Mouse (Mus musculus) liver, adult 10 weeks (tissue): ENCODE results near the gene Cyp21a1. TPM values are rescaled to one million over a fixed set of nuclear protein-coding genes. Genes with fewer than 3 reads are reported as not detected.

Experiments used
- polyA plus RNA-seq: library from polyadenylated mRNA; stranded (reverse); fragments of 350-450 nt; fragmentation: Illumina TruSeq; extraction: RNeasy Lipid Tissue Mini Kit (QIAGEN cat#74804); gene quantifications from one replicate; pipeline ENCODE4 v1.2.3, GENCODE M21; 2014; ENCODE audit warnings: low read depth, low replicate concordance

Cyp21a1 gene
- polyA plus RNA-seq: not detected

DNA sequence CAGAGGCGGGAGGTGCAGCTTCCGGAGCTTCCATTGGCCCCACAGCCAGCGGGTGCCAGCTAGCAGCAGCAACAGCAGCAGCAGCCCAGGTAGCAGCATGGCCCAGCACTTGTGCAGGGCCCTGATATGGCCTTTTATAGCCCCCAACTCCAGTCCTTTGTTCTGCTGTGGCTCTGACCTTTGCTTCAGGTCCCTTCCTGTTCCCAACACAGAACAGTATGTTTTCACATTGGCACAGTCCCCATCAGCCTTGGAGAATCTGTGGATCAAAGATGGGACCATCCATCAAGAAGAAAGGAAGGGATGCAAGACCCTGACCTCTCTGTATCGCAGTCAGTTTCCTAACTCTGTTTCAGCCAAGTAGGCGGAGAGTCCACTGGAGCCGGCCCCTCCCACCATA is at the start of gene Cyp21a1:
Gene Cyp21a1 (minus strand): TSS at position 261 of the 400 bp plus-strand sequence.

GRCm38 (mm10) chr17:34849722-34850516 is 45.6 kb upstream of the Cyp21a1 start, which contains the start of the genes Skiv2l and Nelfe:
Gene Skiv2l, minus strand, starts transcription at chr17:34850210.
Gene Nelfe, plus strand, starts transcription at chr17:34850391.

DNA sequence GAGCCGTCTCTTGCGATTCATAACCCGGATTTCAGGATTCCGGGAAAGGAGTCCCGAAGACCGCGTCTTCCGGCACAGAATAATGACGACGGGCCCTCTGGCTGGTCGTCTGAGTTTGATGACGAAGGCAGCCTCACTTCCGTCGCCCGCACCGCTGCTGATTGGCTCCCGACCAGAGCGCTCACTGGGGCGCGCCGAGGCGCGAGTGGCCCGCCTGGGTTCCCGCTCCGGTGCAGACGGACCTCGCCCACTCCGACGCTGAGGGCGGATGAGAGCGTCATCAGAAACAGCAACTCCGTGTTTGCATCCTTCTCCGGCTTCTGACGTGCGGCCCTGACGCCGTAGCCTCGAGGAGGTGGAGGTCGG is 32.5 kb upstream of the Cyp21a1 start, which contains the start of the genes Stk19 and Dxo:
Gene Stk19 (minus strand): TSS at position 90 of the 366 bp plus-strand sequence.
Gene Dxo (plus strand): TSS at position 164 of the 366 bp plus-strand sequence.

Other genes starting within 250 kb of the Cyp21a1 start
- 0.16 TPM for gene Notch4, start 240.3 kb downstream of the Cyp21a1 start, polyA plus RNA-seq
- 0.61 TPM for gene Gpsm3, start 214.8 kb downstream of the Cyp21a1 start, polyA plus RNA-seq
- gene Pbx2, start 213.3 kb downstream of the Cyp21a1 start, polyA plus RNA-seq: 5.3 TPM
- not detected for gene Ager, start 206.7 kb downstream of the Cyp21a1 start, polyA plus RNA-seq
- 45.1 TPM for gene Rnf5, start 200.9 kb downstream of the Cyp21a1 start, polyA plus RNA-seq
- 0.72 TPM for gene Agpat1, start 200.3 kb downstream of the Cyp21a1 start, polyA plus RNA-seq
- not detected for gene Egfl8, start 188.6 kb downstream of the Cyp21a1 start, polyA plus RNA-seq
- 7.0 TPM for gene Ppt2, start 176.1 kb downstream of the Cyp21a1 start, polyA plus RNA-seq
- gene Prrt1, start 175.0 kb downstream of the Cyp21a1 start, polyA plus RNA-seq: not detected
- 1.9 TPM for gene Fkbpl, start 159.8 kb downstream of the Cyp21a1 start, polyA plus RNA-seq
- gene Atf6b, start 157.4 kb downstream of the Cyp21a1 start, polyA plus RNA-seq: 1.9 TPM
- gene Tnxb, start 134.0 kb downstream of the Cyp21a1 start, polyA plus RNA-seq: 0.03 TPM
- gene C4b, start 60.7 kb downstream of the Cyp21a1 start, polyA plus RNA-seq: 80.2 TPM
- gene Stk19, start 32.4 kb upstream of the Cyp21a1 start, polyA plus RNA-seq: 3.5 TPM
- gene Dxo, start 32.5 kb upstream of the Cyp21a1 start, polyA plus RNA-seq: 3.6 TPM
- 3.2 TPM for gene Skiv2l, start 45.6 kb upstream of the Cyp21a1 start, polyA plus RNA-seq
- 1.5 TPM for gene Nelfe, start 45.8 kb upstream of the Cyp21a1 start, polyA plus RNA-seq
- 281 TPM for gene Cfb, start 58.0 kb upstream of the Cyp21a1 start, polyA plus RNA-seq
- gene Zbtb12, start 74.9 kb upstream of the Cyp21a1 start, polyA plus RNA-seq: 0.69 TPM
- gene Gm20547, start 77.5 kb upstream of the Cyp21a1 start, polyA plus RNA-seq: 33.6 TPM
- 24.6 TPM for gene C2, start 93.7 kb upstream of the Cyp21a1 start, polyA plus RNA-seq
- gene Ehmt2, start 93.9 kb upstream of the Cyp21a1 start, polyA plus RNA-seq: 7.4 TPM
- not detected for gene Slc44a4, start 109.9 kb upstream of the Cyp21a1 start, polyA plus RNA-seq
- gene Neu1, start 126.7 kb upstream of the Cyp21a1 start, polyA plus RNA-seq: 3.7 TPM
- gene Hspa1b, start 154.7 kb upstream of the Cyp21a1 start, polyA plus RNA-seq: 1.3 TPM
- gene Gm20481, start 165.4 kb upstream of the Cyp21a1 start, polyA plus RNA-seq: not detected
- gene Hspa1a, start 167.6 kb upstream of the Cyp21a1 start, polyA plus RNA-seq: not detected
- not detected for gene Hspa1l, start 168.1 kb upstream of the Cyp21a1 start, polyA plus RNA-seq
- gene Lsm2, start 177.3 kb upstream of the Cyp21a1 start, polyA plus RNA-seq: 12.7 TPM
- 1.2 TPM for gene Vars, start 196.4 kb upstream of the Cyp21a1 start, polyA plus RNA-seq
- not detected for gene Vwa7, start 212.0 kb upstream of the Cyp21a1 start, polyA plus RNA-seq
- not detected for gene Sapcd1, start 223.5 kb upstream of the Cyp21a1 start, polyA plus RNA-seq
- 1.1 TPM for gene Msh5, start 242.2 kb upstream of the Cyp21a1 start, polyA plus RNA-seq
- 5.7 TPM for gene Clic1, start 245.4 kb upstream of the Cyp21a1 start, polyA plus RNA-seq